Mouse (Mus musculus): ENCODE data around the gene Lrsam1. TPM values are rescaled to one million over a fixed set of nuclear protein-coding genes. Genes with fewer than 3 reads are reported as not detected.
A peak's percentile ranks its signal among the peaks of the same experiment; 100 is the strongest.
"Not testable (repeated sequence)": the region's sequence is repeated elsewhere in the genome, so short reads cannot be mapped to it uniquely, and the experiment has no call there.

The Lrsam1 gene
- polyA plus RNA-seq (2016; fragmentation: Nextera tagmentation; extraction: Ambion mirVana) = 14.3 and 14.4 TPM in 2 replicates

DNA sequence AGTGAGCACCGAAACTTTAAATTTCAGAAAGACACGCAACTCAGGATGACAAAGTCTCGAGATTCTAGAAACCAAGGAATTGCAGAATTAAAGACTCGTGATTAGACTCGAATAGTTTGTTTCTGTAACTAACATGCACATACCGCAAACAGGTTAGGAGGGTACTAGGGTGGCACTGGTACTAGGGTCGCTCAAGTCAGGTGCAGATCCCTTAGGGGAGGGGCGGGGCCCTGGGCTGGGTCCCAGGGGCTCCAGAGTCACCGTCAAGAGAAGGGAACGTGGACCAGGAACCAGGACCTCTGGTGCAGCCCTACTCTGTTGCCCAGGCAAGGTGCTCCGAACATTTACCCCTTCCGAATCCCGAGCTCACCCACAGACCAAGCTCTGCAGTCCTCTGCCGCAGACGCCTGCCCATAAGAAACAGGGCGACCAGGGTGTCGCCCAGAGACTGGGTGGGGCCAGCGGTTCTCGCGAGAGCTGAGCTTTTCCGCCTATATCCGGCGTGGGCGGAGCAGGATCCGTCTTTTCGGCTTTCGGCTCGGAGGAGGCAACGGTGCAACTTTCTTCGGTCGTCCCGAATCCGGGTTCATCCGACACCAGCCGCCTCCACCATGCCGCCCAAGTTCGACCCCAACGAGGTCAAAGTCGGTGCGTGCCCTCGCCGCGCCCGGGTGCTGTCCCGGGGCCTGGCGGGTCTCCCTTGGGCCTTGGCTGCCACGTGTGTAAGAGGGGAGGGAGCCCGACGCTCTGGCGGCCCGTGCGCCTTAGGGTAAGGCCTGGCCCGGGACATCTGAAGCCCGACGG is at the start of gene Lrsam1, which contains the start of gene Rpl12:
Lrsam1 (minus strand) TSS at position 423 of the 804 bp plus-strand sequence.
Rpl12 (plus strand) TSS at position 368 of the 804 bp plus-strand sequence.
- Histone ChIP-seq H3K4me3 (peak within 1 kb of the TSS; percentile 87), H3K9ac (peak within 1 kb of the TSS; percentile 92), H3K4me1 (peaks cover 36% of the 10 kb centered on the region), H3K4me2 (replicated peaks) (peak within 1 kb of the TSS; percentile 78), H3K9me3 (no peaks in the 10 kb centered on the region), H3K27me3 (no peaks in the 10 kb centered on the region), H3K36me3 (peaks cover 35% of the 10 kb centered on the region), H3K27ac (peak within 1 kb of the TSS; percentile 92)
- ATAC-seq (ENCODE audit: insufficient number of reproducible peaks, insufficient read depth, low FRiP score, low TSS enrichment) = peak; percentile 79
- WGBS = 3% methylated on average over 55 of the region's 55 CpGs

DNA sequence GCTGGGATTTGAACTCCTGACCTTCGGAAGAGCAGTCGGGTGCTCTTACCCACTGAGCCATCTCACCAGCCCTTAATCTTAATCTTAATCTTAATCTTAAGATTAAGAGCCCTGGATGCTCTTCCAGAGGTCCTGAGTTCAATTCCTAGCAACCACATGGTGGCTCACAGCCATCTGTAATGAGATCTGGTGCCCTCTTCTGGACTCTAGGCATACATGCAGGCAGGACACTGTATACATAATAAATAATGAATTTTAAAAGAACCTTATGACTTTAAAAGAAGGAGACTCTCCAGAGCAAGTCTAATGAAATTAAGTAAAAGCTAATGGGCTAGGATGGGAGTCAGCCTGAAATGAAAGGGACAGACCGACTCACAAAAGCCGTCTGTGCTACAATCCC is 47.6 kb upstream of the Lrsam1 start:
- not testable (repeated sequence) for H3K36me3 ChIP-seq; ATAC-seq (ENCODE audit: insufficient number of reproducible peaks, insufficient read depth, low FRiP score, low TSS enrichment); H3K4me3 ChIP-seq; H3K9ac ChIP-seq; H3K27me3 ChIP-seq; H3K4me2 ChIP-seq (replicated peaks); H3K27ac ChIP-seq; H3K9me3 ChIP-seq; H3K4me1 ChIP-seq
- 83% methylated on average over 4 of the region's 4 CpGs for WGBS

DNA sequence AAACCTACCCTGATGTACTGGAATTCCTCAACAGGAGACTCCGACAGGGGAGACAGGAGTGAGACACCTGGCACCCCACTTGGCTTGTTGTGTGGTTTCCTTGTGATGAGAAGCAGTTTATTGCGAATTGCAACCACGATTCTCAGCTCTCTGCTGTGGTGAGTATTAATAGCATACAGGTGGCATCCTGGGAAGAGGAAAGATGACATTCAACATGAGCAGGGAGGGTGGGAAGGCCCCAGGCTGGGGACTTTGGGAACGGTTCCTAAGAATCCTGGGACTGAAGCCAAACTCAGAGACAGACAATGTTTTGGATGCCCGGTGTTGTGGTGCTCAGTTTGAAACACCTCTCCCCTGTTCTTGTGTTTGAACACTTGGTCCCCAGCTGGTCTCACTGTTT is 43.6 kb upstream of the Lrsam1 start:
- ATAC-seq (ENCODE audit: insufficient number of reproducible peaks, insufficient read depth, low FRiP score, low TSS enrichment) = no peak

DNA sequence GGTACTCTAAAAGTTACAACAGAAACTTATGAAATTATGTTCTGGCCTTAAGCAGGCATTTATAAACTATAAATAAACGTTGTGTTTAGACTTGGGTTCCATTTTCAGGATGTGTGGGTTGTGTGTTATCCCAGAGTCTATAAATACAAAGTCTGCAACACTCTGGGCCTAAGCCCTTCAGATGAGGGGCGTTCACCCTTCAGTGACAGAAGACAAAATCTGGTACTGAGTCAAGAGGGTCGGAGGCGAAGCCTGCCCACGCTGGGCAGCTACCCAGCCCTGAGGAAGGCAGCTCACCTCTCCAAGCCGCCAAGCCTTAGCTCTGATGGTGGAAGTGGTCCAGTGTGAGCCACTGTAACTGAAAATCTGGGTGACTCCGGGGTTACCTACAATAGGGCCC is 40.7 kb upstream of the Lrsam1 start:
- no peaks in the 10 kb centered on the region for H3K36me3 ChIP-seq
- no peak overlapping the region for H3K27ac ChIP-seq
- ATAC-seq (ENCODE audit: insufficient number of reproducible peaks, insufficient read depth, low FRiP score, low TSS enrichment) = no peak
- no peak overlapping the region for H3K9ac ChIP-seq
- 82% methylated on average over 7 of the region's 7 CpGs for WGBS
- no peak overlapping the region for H3K4me2 ChIP-seq (replicated peaks)
- no peak overlapping the region for H3K4me3 ChIP-seq
- no peaks in the 10 kb centered on the region for H3K9me3 ChIP-seq
- H3K27me3 ChIP-seq = no peaks in the 10 kb centered on the region
- H3K4me1 ChIP-seq = no peaks in the 10 kb centered on the region

More for the DNA sequence above, 43.6 kb upstream of the Lrsam1 start:
- no peak overlapping the region for H3K27ac ChIP-seq
- H3K27me3 ChIP-seq = no peaks in the 10 kb centered on the region
- WGBS = 74% methylated on average over 5 of the region's 5 CpGs
- no peak overlapping the region for H3K9ac ChIP-seq
- H3K36me3 ChIP-seq = no peaks in the 10 kb centered on the region
- H3K4me2 ChIP-seq (replicated peaks) = no peak overlapping the region
- H3K9me3 ChIP-seq = no peaks in the 10 kb centered on the region
- H3K4me1 ChIP-seq = no peaks in the 10 kb centered on the region
- H3K4me3 ChIP-seq = no peak overlapping the region

DNA sequence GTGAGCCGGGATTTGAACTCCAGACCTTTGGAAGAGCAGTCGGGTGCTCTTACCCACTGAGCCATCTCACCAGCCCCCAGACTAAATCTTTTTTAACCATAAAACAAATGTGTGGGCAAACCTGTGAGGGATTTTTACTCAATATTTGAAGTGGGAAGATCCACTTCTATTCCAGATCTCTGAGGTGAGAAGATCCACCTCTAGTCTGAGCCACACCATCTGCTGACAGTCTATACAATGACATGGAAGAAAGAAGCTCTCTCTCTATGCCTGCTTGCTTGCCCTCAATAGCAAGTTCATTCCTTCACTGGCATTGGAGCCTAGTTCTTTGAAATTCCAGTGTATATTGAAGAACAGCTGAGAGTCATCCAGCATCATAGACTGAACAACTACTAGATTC is 38.3 kb upstream of the Lrsam1 start:
- H3K9ac ChIP-seq = no peak overlapping the region
- no peaks in the 10 kb centered on the region for H3K27me3 ChIP-seq
- H3K4me1 ChIP-seq = no peaks in the 10 kb centered on the region
- no peaks in the 10 kb centered on the region for H3K9me3 ChIP-seq
- no peak overlapping the region for H3K4me2 ChIP-seq (replicated peaks)
- H3K4me3 ChIP-seq = no peak overlapping the region
- WGBS = 86% methylated on average over 2 of the region's 2 CpGs
- no peak for ATAC-seq (ENCODE audit: insufficient number of reproducible peaks, insufficient read depth, low FRiP score, low TSS enrichment)
- no peak overlapping the region for H3K27ac ChIP-seq
- no peaks in the 10 kb centered on the region for H3K36me3 ChIP-seq

DNA sequence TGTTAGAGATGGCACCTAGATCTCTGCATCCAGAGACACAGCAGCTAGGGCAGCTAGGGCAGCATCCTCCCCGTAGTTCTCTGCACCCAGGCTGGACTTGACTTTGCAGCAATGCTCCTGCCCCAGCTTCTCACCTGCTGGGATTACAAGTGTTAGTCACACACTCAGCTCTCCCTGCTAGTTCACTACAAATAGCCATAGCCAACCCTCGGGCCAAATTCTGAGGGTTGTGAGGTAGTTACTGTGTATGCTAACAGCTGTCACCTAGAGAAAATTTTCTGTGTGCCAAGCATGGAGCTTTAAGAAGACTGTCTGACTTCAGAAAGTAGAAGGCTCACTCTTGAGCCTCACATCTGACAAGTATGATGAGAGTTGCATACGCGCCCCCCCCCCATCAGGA is 36.4 kb upstream of the Lrsam1 start:
- H3K36me3 ChIP-seq = no peaks in the 10 kb centered on the region
- 78% methylated on average over 4 of the region's 4 CpGs for WGBS
- no peak for ATAC-seq (ENCODE audit: insufficient number of reproducible peaks, insufficient read depth, low FRiP score, low TSS enrichment)
- no peak overlapping the region for H3K4me3 ChIP-seq
- no peak overlapping the region for H3K27ac ChIP-seq
- H3K9ac ChIP-seq = no peak overlapping the region
- H3K27me3 ChIP-seq = no peaks in the 10 kb centered on the region
- no peaks in the 10 kb centered on the region for H3K9me3 ChIP-seq
- no peak overlapping the region for H3K4me2 ChIP-seq (replicated peaks)
- H3K4me1 ChIP-seq = no peaks in the 10 kb centered on the region

DNA sequence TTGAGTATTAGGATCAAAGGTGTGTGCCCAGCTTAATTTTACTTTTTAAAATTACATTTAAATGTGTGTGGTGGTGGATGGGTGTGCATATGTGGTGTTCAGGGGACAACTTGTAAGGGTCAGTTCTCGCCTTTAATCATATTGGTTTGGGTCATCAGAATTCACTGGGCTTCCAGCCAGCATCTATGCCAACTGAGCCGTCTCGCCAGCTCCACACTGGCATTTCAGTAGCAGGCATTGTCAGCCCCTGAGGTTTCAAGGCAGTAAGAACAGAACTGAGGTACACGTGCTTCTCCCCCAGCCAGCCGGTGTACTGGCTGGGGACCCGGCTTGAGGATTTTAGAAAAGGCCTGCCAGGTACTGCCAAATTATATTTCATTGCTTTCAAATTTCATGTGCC is 35.7 kb upstream of the Lrsam1 start:
- H3K27me3 ChIP-seq = no peaks in the 10 kb centered on the region
- H3K9ac ChIP-seq = no peak overlapping the region
- H3K4me2 ChIP-seq (replicated peaks) = no peak overlapping the region
- no peaks in the 10 kb centered on the region for H3K9me3 ChIP-seq
- WGBS = 79% methylated on average over 6 of the region's 6 CpGs
- no peak for ATAC-seq (ENCODE audit: insufficient number of reproducible peaks, insufficient read depth, low FRiP score, low TSS enrichment)
- H3K4me1 ChIP-seq = no peaks in the 10 kb centered on the region
- no peak overlapping the region for H3K4me3 ChIP-seq
- no peaks in the 10 kb centered on the region for H3K36me3 ChIP-seq
- H3K27ac ChIP-seq = no peak overlapping the region

DNA sequence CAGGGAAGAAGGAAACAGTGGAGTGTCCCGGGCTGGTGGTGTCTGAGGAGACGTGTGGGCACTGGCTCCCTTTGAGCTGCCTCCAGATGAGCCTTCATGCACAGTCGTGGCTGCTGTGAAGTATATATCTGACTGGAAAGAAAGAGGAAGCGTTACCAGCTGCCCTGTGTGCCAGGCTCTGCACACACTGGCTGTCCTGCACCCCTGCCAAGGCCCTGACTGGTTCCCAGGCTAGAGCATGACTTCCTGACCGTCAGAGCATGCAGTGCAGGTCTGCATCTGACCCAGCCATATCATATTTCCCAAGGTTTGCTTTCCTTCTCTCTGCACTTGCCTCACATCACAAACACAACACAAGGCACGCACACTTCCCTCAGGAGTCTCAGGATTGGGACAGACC is 30.7 kb upstream of the Lrsam1 start:
- no peak for ATAC-seq (ENCODE audit: insufficient number of reproducible peaks, insufficient read depth, low FRiP score, low TSS enrichment)
- Histone ChIP-seq H3K36me3 (no peaks in the 10 kb centered on the region), H3K27ac (no peak overlapping the region), H3K4me1 (no peaks in the 10 kb centered on the region), H3K9ac (no peak overlapping the region), H3K27me3 (no peaks in the 10 kb centered on the region), H3K4me2 (replicated peaks) (no peak overlapping the region), H3K4me3 (no peak overlapping the region), H3K9me3 (no peaks in the 10 kb centered on the region)
- WGBS = 55% methylated on average over 6 of the region's 6 CpGs

DNA sequence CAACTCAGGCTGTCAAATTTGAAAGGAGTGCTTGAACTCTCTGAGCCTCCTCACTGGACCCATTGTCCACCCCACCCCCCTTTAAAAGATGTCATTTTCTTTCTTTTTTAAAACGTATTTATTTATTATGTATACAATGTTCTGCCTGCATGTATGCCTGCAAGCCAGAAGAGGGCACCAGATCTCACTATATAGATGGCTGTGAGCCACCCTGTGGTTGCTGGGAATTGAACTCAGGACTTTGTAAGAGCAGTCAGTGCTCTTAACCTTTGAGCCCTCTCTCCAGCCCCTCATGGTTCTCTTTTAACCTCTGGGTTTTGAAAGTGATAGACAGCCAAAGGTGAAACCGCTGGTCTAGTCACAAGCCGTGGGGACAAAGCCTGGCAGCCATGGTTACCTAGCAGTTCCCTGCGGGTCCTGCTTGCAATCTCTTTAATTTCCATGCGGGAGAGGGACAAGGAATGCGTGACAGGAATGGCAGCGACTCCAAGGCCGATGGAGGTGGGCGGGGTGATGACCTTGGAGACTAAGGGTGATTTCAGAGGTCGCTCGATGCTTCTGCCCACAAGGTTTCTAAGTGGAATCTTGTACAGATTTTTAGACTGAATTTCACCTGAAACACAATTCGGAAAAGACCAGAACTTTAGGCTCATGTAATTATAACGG is 28.9 kb upstream of the Lrsam1 start:
- Histone ChIP-seq H3K27ac (no peak overlapping the region), H3K36me3 (no peaks in the 10 kb centered on the region)
- WGBS = 61% methylated on average over 13 of the region's 13 CpGs

DNA sequence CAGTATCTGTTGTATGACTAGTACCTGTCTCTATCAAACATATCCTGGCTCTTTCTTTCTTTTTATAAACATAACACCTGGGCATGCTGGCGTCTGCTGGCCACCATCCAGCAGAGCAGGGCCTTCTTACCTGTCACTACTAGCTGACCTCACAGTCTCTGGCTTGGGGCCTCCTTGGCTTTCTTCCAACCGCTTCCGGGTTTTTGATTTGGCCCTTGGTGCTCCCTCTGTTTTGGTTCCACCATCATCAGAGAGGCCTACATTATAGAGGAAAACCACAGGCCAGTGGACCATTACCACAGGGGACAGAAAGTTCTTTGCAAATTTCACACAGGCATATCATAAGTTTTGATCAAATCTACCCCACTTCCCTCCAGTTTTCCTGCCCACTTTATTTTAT is 28.0 kb upstream of the Lrsam1 start:
- H3K4me3 ChIP-seq = no peak overlapping the region
- no peaks in the 10 kb centered on the region for H3K4me1 ChIP-seq
- H3K27ac ChIP-seq = no peak overlapping the region
- ATAC-seq (ENCODE audit: insufficient number of reproducible peaks, insufficient read depth, low FRiP score, low TSS enrichment) = no peak
- H3K36me3 ChIP-seq = no peaks in the 10 kb centered on the region
- no peaks in the 10 kb centered on the region for H3K9me3 ChIP-seq
- H3K4me2 ChIP-seq (replicated peaks) = no peak overlapping the region
- H3K27me3 ChIP-seq = no peaks in the 10 kb centered on the region
- 76% methylated on average over 3 of the region's 3 CpGs for WGBS
- no peak overlapping the region for H3K9ac ChIP-seq

More for the DNA sequence above, 28.9 kb upstream of the Lrsam1 start:
- Histone ChIP-seq H3K9ac (no peak overlapping the region), H3K4me2 (replicated peaks) (no peak overlapping the region), H3K4me1 (no peaks in the 10 kb centered on the region), H3K4me3 (no peak overlapping the region), H3K27me3 (no peaks in the 10 kb centered on the region), H3K9me3 (no peaks in the 10 kb centered on the region)
- ATAC-seq (ENCODE audit: insufficient number of reproducible peaks, insufficient read depth, low FRiP score, low TSS enrichment) = no peak

DNA sequence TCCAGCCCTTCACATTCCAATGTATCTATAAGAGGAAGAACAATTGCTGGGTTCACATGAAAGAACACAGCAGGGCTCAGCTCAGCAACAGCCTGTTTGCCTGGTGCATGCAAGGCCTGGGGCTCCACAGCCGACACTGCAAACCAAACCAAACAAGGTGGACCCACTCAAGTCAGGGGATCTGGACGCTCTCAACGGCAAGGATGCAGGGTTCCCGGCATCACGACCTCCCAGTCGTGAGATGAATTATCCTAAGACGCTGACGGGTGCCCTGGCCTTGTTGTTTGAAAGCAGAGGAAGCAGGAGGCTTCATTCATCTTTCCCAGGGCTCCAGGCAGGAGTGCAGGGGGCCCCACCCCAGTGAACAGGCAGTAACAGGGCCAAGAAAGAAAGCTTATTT is 24.4 kb upstream of the Lrsam1 start:
- H3K36me3 ChIP-seq = no peaks in the 10 kb centered on the region
- H3K4me1 ChIP-seq = peaks cover 6% of the 10 kb centered on the region
- H3K4me2 ChIP-seq (replicated peaks) = no peak overlapping the region
- no peak for ATAC-seq (ENCODE audit: insufficient number of reproducible peaks, insufficient read depth, low FRiP score, low TSS enrichment)
- no peak overlapping the region for H3K27ac ChIP-seq
- no peaks in the 10 kb centered on the region for H3K27me3 ChIP-seq
- WGBS = 61% methylated on average over 8 of the region's 8 CpGs
- no peak overlapping the region for H3K4me3 ChIP-seq
- H3K9ac ChIP-seq = no peak overlapping the region
- H3K9me3 ChIP-seq = no peaks in the 10 kb centered on the region

DNA sequence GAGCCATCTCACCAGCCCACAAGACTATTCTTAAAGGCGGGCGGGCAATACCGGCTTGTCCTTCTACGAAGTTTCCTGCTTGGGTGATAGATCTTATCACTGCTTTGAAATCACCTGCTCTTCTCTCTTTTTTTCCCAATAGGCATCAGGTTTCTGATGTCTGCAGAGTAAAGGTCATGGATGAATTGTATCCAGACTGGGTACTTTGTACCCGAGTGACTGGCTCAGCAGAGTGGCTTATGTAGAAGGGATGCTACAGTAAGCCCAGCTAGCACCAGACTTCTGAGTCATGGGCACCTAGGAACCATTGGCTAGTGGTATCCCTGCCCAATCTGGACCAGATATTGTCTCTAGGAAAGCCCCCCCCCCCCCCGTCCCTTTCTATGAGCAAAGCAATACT is 22.2 kb upstream of the Lrsam1 start:
- WGBS = 45% methylated on average over 6 of the region's 6 CpGs
- ATAC-seq (ENCODE audit: insufficient number of reproducible peaks, insufficient read depth, low FRiP score, low TSS enrichment) = no peak
- H3K4me2 ChIP-seq (replicated peaks) = no peak overlapping the region
- peaks cover 12% of the 10 kb centered on the region for H3K4me1 ChIP-seq
- H3K9ac ChIP-seq = no peak overlapping the region
- H3K27ac ChIP-seq = no peak overlapping the region
- H3K36me3 ChIP-seq = no peaks in the 10 kb centered on the region
- H3K9me3 ChIP-seq = no peaks in the 10 kb centered on the region
- no peak overlapping the region for H3K4me3 ChIP-seq
- H3K27me3 ChIP-seq = no peaks in the 10 kb centered on the region

Data from embryonic facial prominence, embryonic 12.5 days (tissue).